Mouse (Mus musculus) intestine, embryonic 14.5 days (tissue): ENCODE data around the gene Snx9. TPM values are rescaled to one million over a fixed set of nuclear protein-coding genes. Genes with fewer than 3 reads are reported as not detected.

ENCODE experiments used
- ATAC-seq: fragments of 200-750 bp; cut with Nextera tagmentation; replicated peaks from 2 replicates; pipeline ENCODE4 v1.8.0; 2017; ENCODE audit warnings: low read depth, moderate number of reproducible peaks, moderate TSS enrichment, moderate library complexity; ENCODE audit not compliant: low FRiP score, low TSS enrichment
- DNase-seq: peaks from one replicate; pipeline ENCODE4 v3.0.0-alpha.2; 2018; ENCODE audit warnings: low spot score
- H3K27ac ChIP-seq: fragments of 300-500 bp; sonication (generic); 2 replicates; pipeline ENCODE4 v1.5.1; 2014; ENCODE audit warnings: low read depth, mild to moderate bottlenecking, control low read depth
- H3K27me3 ChIP-seq: fragments of 300-500 bp; sonication (generic); replicated peaks from 2 replicates; pipeline ENCODE4 v1.6.1; 2014; ENCODE audit warnings: low read length, control low read depth; ENCODE audit not compliant: control insufficient read depth, insufficient read depth
- H3K36me3 ChIP-seq: fragments of 300-500 bp; sonication (generic); 2 replicates; pipeline ENCODE4 v1.6.1; 2014; ENCODE audit warnings: low read length, control low read depth; ENCODE audit not compliant: control insufficient read depth, insufficient read depth
- H3K4me1 ChIP-seq: fragments of 300-500 bp; sonication (generic); replicated peaks from 2 replicates; pipeline ENCODE4 v1.6.1; 2014; ENCODE audit warnings: low read length, control low read depth, mixed read lengths; ENCODE audit not compliant: control insufficient read depth, insufficient read depth
- H3K4me2 ChIP-seq: fragments of 300-500 bp; sonication (generic); 2 replicates; pipeline ENCODE4 v1.6.1; 2014; ENCODE audit warnings: low read length
- H3K4me3 ChIP-seq: fragments of 300-500 bp; sonication (generic); 2 replicates; pipeline ENCODE4 v1.5.1; 2014; ENCODE audit warnings: low read depth, low read length, control low read depth, mixed read lengths
- H3K9ac ChIP-seq: fragments of 300-500 bp; sonication (generic); 2 replicates; pipeline ENCODE4 v1.6.1; 2014; ENCODE audit warnings: mild to moderate bottlenecking, low read length
- H3K9me3 ChIP-seq: fragments of 300-500 bp; sonication (generic); 2 replicates; pipeline ENCODE4 v1.6.1; 2016; ENCODE audit warnings: low read length, control low read depth; ENCODE audit not compliant: control insufficient read depth
- WGBS: fragments of 180-500 bp; shearing (Covaris S2); extraction: QIAGEN DNeasy Blood & Tissue Kit; methylation state at CpG from one replicate; pipeline ENCODE4 v1.1.7; 2014; 5-methylcytosine and 5-hydroxymethylcytosine counted together
- polyA plus RNA-seq: library from polyadenylated mRNA; unstranded; fragments of >200 nt; fragmentation: Nextera tagmentation; extraction: Ambion mirVana; gene quantifications from 2 replicates; pipeline ENCODE4 v1.2.1, GENCODE M21; 2014

Gene Snx9
- polyA plus RNA-seq, 1 experiment from 2014 or later, result 42.7 TPM

GRCm38 (mm10) chr17:5958229-5958628, 117.1 kb downstream of the Snx9 start:
- ATAC-seq (no peak), DNase-seq (no peak)
- Histone ChIP-seq H3K36me3 (no peaks in the 10 kb centered on the region; the same call in 1 of the 2 replicates), H3K27ac (no peak overlapping the region), H3K27me3 (no peaks in the 10 kb centered on the region), H3K4me1 (peaks cover 21% of the 10 kb centered on the region), H3K4me3 (no peak overlapping the region), H3K9me3 (no peaks in the 10 kb centered on the region), H3K4me2 (no peak overlapping the region), H3K9ac (no peak overlapping the region)
- 92% methylated on average over 5 of the region's 5 CpGs for WGBS

- no peak overlapping the region for H3K9ac ChIP-seq
- no peaks in the 10 kb centered on the region for H3K27me3 ChIP-seq
- H3K4me2 ChIP-seq, result no peak overlapping the region
- no peaks in the 10 kb centered on the region for H3K9me3 ChIP-seq
- ATAC-seq, result 0 out of 2 replicates have a peak, but pooled peaks have one; percentile 13
- peaks cover 21% of the 10 kb centered on the region for H3K4me1 ChIP-seq
- DNase-seq, result no peak
- no peak overlapping the region for H3K4me3 ChIP-seq
- H3K27ac ChIP-seq, result peak overlapping the region; percentile 72; the same call in 1 of the 2 replicates
- 75% methylated on average over 10 of the region's 10 CpGs for WGBS
- H3K36me3 ChIP-seq, result no peaks in the 10 kb centered on the region; the same call in 1 of the 2 replicates
Measured at GRCm38 (mm10) chr17:5958636-5959035, 117.5 kb downstream of the Snx9 start.

GRCm38 (mm10) chr17:5959096-5959495, 118.0 kb downstream of the Snx9 start:
- ATAC-seq (peak; percentile 56; the same call in 1 of the 2 replicates), DNase-seq (peak; percentile 72)
- Histone ChIP-seq H3K4me3 (no peak overlapping the region), H3K9me3 (no peaks in the 10 kb centered on the region), H3K36me3 (no peaks in the 10 kb centered on the region; the same call in 1 of the 2 replicates), H3K27ac (peak overlapping the region; percentile 72), H3K9ac (no peak overlapping the region), H3K27me3 (no peaks in the 10 kb centered on the region), H3K4me1 (peaks cover 21% of the 10 kb centered on the region), H3K4me2 (0 out of 2 replicates have a peak overlapping the region, but pooled peaks have one; percentile 2)
- 52% methylated on average over 7 of the region's 7 CpGs for WGBS

- H3K36me3 ChIP-seq, result no peaks in the 10 kb centered on the region; the same call in 1 of the 2 replicates
- peak overlapping the region; percentile 72 for H3K27ac ChIP-seq
- H3K4me3 ChIP-seq, result no peak overlapping the region
- H3K4me1 ChIP-seq, result peaks cover 26% of the 10 kb centered on the region
- H3K9ac ChIP-seq, result no peak overlapping the region
- ATAC-seq (no peak), DNase-seq (peak; percentile 60)
- no peaks in the 10 kb centered on the region for H3K9me3 ChIP-seq
- no peaks in the 10 kb centered on the region for H3K27me3 ChIP-seq
- H3K4me2 ChIP-seq, result 0 out of 2 replicates have a peak overlapping the region, but pooled peaks have one; percentile 2
- WGBS, result 37% methylated on average over 9 of the region's 9 CpGs
Measured at GRCm38 (mm10) chr17:5959802-5960201, 118.7 kb downstream of the Snx9 start.

- Histone ChIP-seq H3K9me3 (no peaks in the 10 kb centered on the region), H3K9ac (no peak overlapping the region), H3K27ac (no peak overlapping the region), H3K4me2 (no peak overlapping the region), H3K4me1 (peaks cover 31% of the 10 kb centered on the region), H3K4me3 (no peak overlapping the region), H3K27me3 (no peaks in the 10 kb centered on the region), H3K36me3 (no peaks in the 10 kb centered on the region; the same call in 1 of the 2 replicates)
- no peak for ATAC-seq
- no peak for DNase-seq
- WGBS, result 81% methylated on average over 8 of the region's 8 CpGs
Measured at GRCm38 (mm10) chr17:5963766-5964165, 122.6 kb downstream of the Snx9 start.

GRCm38 (mm10) chr17:5965084-5965781, 124.1 kb downstream of the Snx9 start:
- ATAC-seq (peak; percentile 75), DNase-seq (peak; percentile 65)
- Histone ChIP-seq H3K36me3 (no peaks in the 10 kb centered on the region; the same call in 1 of the 2 replicates), H3K4me2 (no peak overlapping the region), H3K9ac (no peak overlapping the region), H3K4me3 (no peak overlapping the region), H3K4me1 (peaks cover 31% of the 10 kb centered on the region), H3K27ac (peak overlapping the region; percentile 71), H3K9me3 (no peaks in the 10 kb centered on the region), H3K27me3 (no peaks in the 10 kb centered on the region)
- 20% methylated on average over 9 of the region's 9 CpGs for WGBS

- 77% methylated on average over 5 of the region's 5 CpGs for WGBS
- H3K4me1 ChIP-seq, result peaks cover 31% of the 10 kb centered on the region
- no peak overlapping the region for H3K4me2 ChIP-seq
- H3K36me3 ChIP-seq, result no peaks in the 10 kb centered on the region; the same call in 1 of the 2 replicates
- no peak overlapping the region for H3K4me3 ChIP-seq
- no peak overlapping the region for H3K9ac ChIP-seq
- DNase-seq (no peak), ATAC-seq (no peak)
- no peaks in the 10 kb centered on the region for H3K27me3 ChIP-seq
- H3K27ac ChIP-seq, result peak overlapping the region; percentile 71; the same call in 1 of the 2 replicates
- no peaks in the 10 kb centered on the region for H3K9me3 ChIP-seq
Measured at GRCm38 (mm10) chr17:5966706-5967105, 125.6 kb downstream of the Snx9 start.

GRCm38 (mm10) chr17:5968562-5968961, 127.4 kb downstream of the Snx9 start:
- DNase-seq (no peak), ATAC-seq (peak; percentile 29; the same call in 1 of the 2 replicates)
- Histone ChIP-seq H3K4me2 (no peak overlapping the region), H3K9ac (no peak overlapping the region), H3K36me3 (no peaks in the 10 kb centered on the region), H3K4me1 (peaks cover 31% of the 10 kb centered on the region), H3K27me3 (no peaks in the 10 kb centered on the region), H3K9me3 (no peaks in the 10 kb centered on the region), H3K27ac (peak overlapping the region; percentile 88; the same call in 1 of the 2 replicates), H3K4me3 (no peak overlapping the region)
- WGBS, result 51% methylated on average over 6 of the region's 6 CpGs
